Mouse (Mus musculus): ENCODE measurements around the gene D430042O09Rik.

DNA sequence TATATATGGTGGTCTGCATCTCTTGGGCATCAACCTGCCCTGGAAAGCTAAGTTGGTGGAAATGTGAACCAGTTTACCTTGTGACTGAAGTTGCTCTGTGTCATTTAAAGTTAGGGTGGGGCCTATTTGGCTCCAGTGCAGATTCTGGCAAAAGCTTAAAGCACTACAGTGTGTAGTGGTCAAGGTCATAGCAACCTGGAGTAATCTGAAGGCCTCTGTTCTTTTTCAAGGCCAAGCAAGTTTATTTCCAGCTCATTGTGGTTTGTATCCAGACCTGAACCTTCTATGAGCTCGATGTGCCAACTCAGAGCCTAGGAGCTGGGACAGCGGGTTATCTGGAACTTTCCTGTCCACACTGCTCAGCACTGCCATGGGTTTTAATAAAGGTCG is 45.6 kb downstream of the D430042O09Rik start:
- no peak for TF ChIP-seq POLR2A (IDR thresholded peaks at IDR 0.05; ENCODE audit: extremely low read depth, insufficient read depth, low read length)
- TF ChIP-seq CTCF (IDR thresholded peaks at IDR 0.05; ENCODE audit: extremely low read depth, insufficient read depth, low read length): no peak

Measured in cortical plate, adult 2 months (tissue).